Mouse (Mus musculus) neural tube, postnatal 0 days (tissue): ENCODE data around the gene Qdpr. TPM values are rescaled to one million over a fixed set of nuclear protein-coding genes. Genes with fewer than 3 reads are reported as not detected.

ENCODE experiments used
- polyA plus RNA-seq: library from polyadenylated mRNA; unstranded; fragments of >200 nt; fragmentation: Nextera tagmentation; extraction: Ambion mirVana; gene quantifications from 2 replicates; pipeline ENCODE4 v1.2.1, GENCODE M21; 2015

Gene Qdpr
- 169 and 175 TPM in 2 replicates for polyA plus RNA-seq

GRCm38 (mm10) chr5:45449831-45450716 lies at the start of gene Qdpr:
Gene Qdpr, minus strand, starts transcription at chr5:45450236.

GRCm38 (mm10) chr5:45493191-45494092 lies 43.4 kb upstream of the Qdpr start, which contains the start of gene Lap3:
Gene Lap3, plus strand, starts transcription at chr5:45493374.

GRCm38 (mm10) chr5:45453451-45453850 lies 3.4 kb upstream of the Qdpr start, which contains the start of gene Clrn2:
Gene Clrn2, plus strand, starts transcription at chr5:45453751.

Other genes starting within 250 kb of the Qdpr start
- gene Clrn2, start 3.5 kb upstream of the Qdpr start, polyA plus RNA-seq, result 0.49 TPM in 1 of 2 replicates, not detected in the other
- 40.1 and 40.9 TPM in 2 replicates for gene Lap3, start 43.1 kb upstream of the Qdpr start, polyA plus RNA-seq
- gene Med28, start 70.0 kb upstream of the Qdpr start, polyA plus RNA-seq, result 230 and 237 TPM in 2 replicates
- gene Fam184b, start 189.4 kb upstream of the Qdpr start, polyA plus RNA-seq, result 17.9 TPM in 2 replicates
- gene Ncapg, start 219.7 kb upstream of the Qdpr start, polyA plus RNA-seq, result 3.2 and 3.3 TPM in 2 replicates